ENCODE assay signal across 27 mouse cellular contexts in the genomic region with DNA sequence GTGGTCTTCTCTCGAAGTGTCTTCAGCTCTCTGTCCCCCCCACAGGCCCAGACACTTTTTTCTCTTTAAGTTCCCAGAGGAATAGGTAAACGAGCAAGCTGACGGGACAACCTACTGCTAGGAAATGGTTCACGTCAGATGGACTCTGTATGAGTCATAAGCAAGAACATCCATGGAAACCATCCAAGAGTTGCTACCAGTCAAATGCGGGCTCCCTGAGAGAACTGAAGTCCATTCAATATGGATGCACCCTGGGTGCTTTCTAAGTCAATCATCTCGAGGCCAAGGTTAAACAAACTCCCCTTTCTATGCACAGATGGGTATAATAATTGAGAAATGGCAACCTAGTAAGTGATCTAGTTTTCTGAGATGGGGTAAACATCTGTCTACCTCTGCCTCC. TPM values are rescaled to one million over a fixed set of nuclear protein-coding genes. Genes with fewer than 3 reads are reported as not detected.
A peak's percentile ranks its signal among the peaks of the same experiment; 100 is the strongest.
DNase-seq lines count a peak whose midpoint lies in the region; ATAC-seq and TF ChIP-seq lines count a peak whose summit lies in the region.
"Had no signal": no experiment of that assay in that cellular context is flagged by ENCODE, and none has a peak within 500 bp of the region (broad histone marks: within the 10 kb centered on the region; RNA-seq: fewer than 3 reads in every experiment).

No protein-coding gene starts in this region.

- no peaks in the 10 kb centered on the region for H3K27me3 ChIP-seq in liver, postnatal 0 days (ENCODE audit: insufficient read depth, low read length)
- no peaks in the 10 kb centered on the region for H3K27me3 ChIP-seq in CH12.LX (replicated peaks)
- H3K27me3 ChIP-seq in forebrain, embryonic 16.5 days (replicated peaks; ENCODE audit: control insufficient read depth, insufficient read depth, low read length): no peaks in the 10 kb centered on the region
- H3K27me3 ChIP-seq: forebrain, embryonic 13.5 days; heart, embryonic 13.5 days had no signal

- no peak overlapping the region for H3K4me3 ChIP-seq in liver, postnatal 0 days (ENCODE audit: low read depth, low read length)
- H3K4me3 ChIP-seq in CH12.LX (replicated peaks in 1 of 3; ENCODE audit: low read depth in 2 of 3, low read length in 2 of 3, poor library complexity in 1 of 3): no peak overlapping the region
- no peak overlapping the region for H3K4me3 ChIP-seq in forebrain, embryonic 16.5 days (replicated peaks; ENCODE audit: low read length)
- H3K4me3 ChIP-seq: forebrain, embryonic 10.5 days; forebrain, embryonic 13.5 days; heart, adult 2 months; heart, embryonic 10.5 days; heart, embryonic 13.5 days had no signal

- peaks cover 44% of the 10 kb centered on the region for H3K79me2 ChIP-seq in CH12.LX (replicated peaks; ENCODE audit: control insufficient read depth, extremely low read depth, insufficient read depth, poor library complexity, severe bottlenecking)

- TF ChIP-seq POLR2A in CH12.LX (IDR thresholded peaks at IDR 0.05; ENCODE audit: low read depth, low read length): no peak

- 79% methylated on average over 6 of the region's 6 CpGs for WGBS in liver, postnatal 0 days (ENCODE audit: insufficient replicate concordance)
- 83% methylated on average over 6 of the region's 6 CpGs for WGBS in forebrain, embryonic 16.5 days

- in situ Hi-C loops in CH12.LX (cut with MboI; ENCODE audit: low pct_ligation_motif_present, low pct_unique_long_range_greater_than_20kb, low sequenced_read_pairs): no loop called here

- peaks cover 98% of the 10 kb centered on the region for H3K36me3 ChIP-seq in liver, postnatal 0 days (replicated peaks; ENCODE audit: insufficient read depth, low read length)
- peaks cover 89 to 100% of the 10 kb centered on the region in 2 experiments for H3K36me3 ChIP-seq in CH12.LX (replicated peaks in 1 of 2; ENCODE audit: control insufficient read depth in 1 of 2, insufficient read depth in 1 of 2, low read length in 1 of 2)
- H3K36me3 ChIP-seq in forebrain, embryonic 16.5 days (ENCODE audit: control insufficient read depth, insufficient read depth): peaks cover 35% of the 10 kb centered on the region

- no peak for TF ChIP-seq EP300 in liver, postnatal 0 days (IDR thresholded peaks at IDR 0.05; ENCODE audit: low read depth)
- TF ChIP-seq EP300 in CH12.LX (IDR thresholded peaks at IDR 0.05; ENCODE audit: low read length): no peak

- no peak for TF ChIP-seq CTCF in liver, postnatal 0 days (IDR thresholded peaks at IDR 0.05; ENCODE audit: low read depth)
- no peak for TF ChIP-seq CTCF in CH12.LX (conservative IDR thresholded peaks at IDR 0.05 in 1 of 2, IDR thresholded peaks at IDR 0.05 in 1 of 2; ENCODE audit: low read depth in 2 of 2, low read length in 2 of 2)

- H3K9me3 ChIP-seq in liver, postnatal 0 days (ENCODE audit: low read length): no peaks in the 10 kb centered on the region
- no peaks in the 10 kb centered on the region for H3K9me3 ChIP-seq in CH12.LX (replicated peaks; ENCODE audit: low read length)
- no peaks in the 10 kb centered on the region for H3K9me3 ChIP-seq in forebrain, embryonic 16.5 days (ENCODE audit: control insufficient read depth, low read length)
- H3K9me3 ChIP-seq: forebrain, embryonic 10.5 days; forebrain, embryonic 13.5 days; heart, embryonic 10.5 days; heart, embryonic 13.5 days had no signal

- H3K4me2 ChIP-seq in liver, postnatal 0 days (ENCODE audit: low read depth, low read length): no peak overlapping the region
- H3K4me2 ChIP-seq in CH12.LX (ENCODE audit: insufficient read depth, low read depth, poor library complexity, severe bottlenecking): no peak overlapping the region
- no peak overlapping the region for H3K4me2 ChIP-seq in forebrain, embryonic 16.5 days (ENCODE audit: low read length)
- H3K4me2 ChIP-seq: forebrain, embryonic 13.5 days; heart, embryonic 13.5 days; hindbrain, embryonic 14.5 days had no signal

- no peak for TF ChIP-seq RAD21 in CH12.LX (IDR thresholded peaks at IDR 0.05; ENCODE audit: low read depth, low read length)

- no peak overlapping the region for H3K27ac ChIP-seq in liver, postnatal 0 days (ENCODE audit: low read depth)
- H3K27ac ChIP-seq in CH12.LX (ENCODE audit: insufficient read depth, low read depth): no peak overlapping the region
- no peak overlapping the region for H3K27ac ChIP-seq in forebrain, embryonic 16.5 days (ENCODE audit: low read length)
- H3K27ac ChIP-seq: forebrain, embryonic 10.5 days; forebrain, embryonic 13.5 days; heart, adult 2 months; heart, embryonic 10.5 days; heart, embryonic 13.5 days; hindbrain, embryonic 14.5 days; hindbrain, postnatal 0 days had no signal

- H3K9ac ChIP-seq in liver, postnatal 0 days (replicated peaks): no peak overlapping the region
- H3K9ac ChIP-seq in CH12.LX (ENCODE audit: insufficient read depth, low read depth): no peak overlapping the region
- H3K9ac ChIP-seq in forebrain, embryonic 16.5 days (replicated peaks; ENCODE audit: low read depth, low read length): no peak overlapping the region
- H3K9ac ChIP-seq: forebrain, embryonic 13.5 days; forebrain, postnatal 0 days; heart, embryonic 13.5 days; hindbrain, embryonic 14.5 days had no signal

- dilution Hi-C loops in CH12.LX (cut with MboI; ENCODE audit: extremely low pct_ligation_motif_present, extremely low pct_unique_long_range_greater_than_20kb, low sequenced_read_pairs): no loop called here

- peak; percentile 69; the same call in 1 of the 2 replicates for ATAC-seq in frontal cortex, adult (ENCODE audit: low TSS enrichment)
- ATAC-seq in liver, postnatal 0 days: peak; percentile 70
- ATAC-seq in forebrain, embryonic 16.5 days: no peak
- ATAC-seq: CD4-positive, CD25-positive, alpha-beta regulatory T cell, adult 4 months; forebrain, embryonic 13.5 days; forebrain, postnatal 0 days; hindbrain, postnatal 0 days; inflammation-experienced regulatory T-cells, adult 6 months; intestine, embryonic 16.5 days had no signal

- DNase-seq in frontal cortex, postnatal 25 days (ENCODE audit: low spot score in 2 of 2): no peak
- DNase-seq in liver, postnatal 0 days: no peak
- no peak for DNase-seq in liver
- no peak for DNase-seq in CH12.LX (ENCODE audit: extremely low read depth)
- peak; percentile 80 for DNase-seq in brain, adult 2 months (ENCODE audit: low read depth, low spot score)
- no peak for DNase-seq in left cerebral cortex, postnatal 4 days
- DNase-seq: adrenal gland, adult 8-10 months; adrenal gland, postnatal 25 days; cerebellum, adult 11 months; cerebellum, adult 9-11 months; forebrain, postnatal 0 days; gastrocnemius, postnatal 10 days; gastrocnemius, postnatal 36 days; heart, adult 2 months; heart, postnatal 14 days; heart, postnatal 4 days had no signal

- peaks cover 10% of the 10 kb centered on the region; the same call in 1 of the 2 replicates for H3K4me1 ChIP-seq in liver, postnatal 0 days (ENCODE audit: insufficient read depth)
- no peaks in the 10 kb centered on the region for H3K4me1 ChIP-seq in CH12.LX (ENCODE audit: control insufficient read depth in 1 of 2, insufficient read depth in 2 of 2)
- H3K4me1 ChIP-seq in forebrain, embryonic 16.5 days (replicated peaks; ENCODE audit: control insufficient read depth, insufficient read depth, low read length): no peaks in the 10 kb centered on the region
- H3K4me1 ChIP-seq: forebrain, embryonic 10.5 days; forebrain, embryonic 13.5 days; heart, embryonic 10.5 days had no signal

- intact Hi-C loops in left cerebral cortex, postnatal 4 days (cut with DNase I): no loop called here

TF ChIP-seq in CH12.LX, 34 proteins besides CTCF, POLR2A, EP300 and RAD21:
- TF ChIP-seq POLR2AphosphoS2 (IDR thresholded peaks at IDR 0.05; ENCODE audit: low read depth, low read length): 0 out of 2 replicates have a peak, but pooled peaks have one; percentile 35
- TF ChIP-seq MAZ (IDR thresholded peaks at IDR 0.05; ENCODE audit: low read depth, low read length): no peak

RNA-seq across cellular contexts. Expression of gene Csnk1d, which starts 17.8 kb away (rescaled TPM):
- 29.9 and 30.0 TPM in 2 replicates for polyA plus RNA-seq in liver, postnatal 0 days (2015; fragmentation: Nextera tagmentation; extraction: Ambion mirVana)
- 92.1 and 96.8 TPM in 2 replicates for total RNA-seq in CH12.LX (2012; rRNA removed)
- 77.7 and 77.8 TPM in 2 replicates for total RNA-seq in CH12.LX (2014; rRNA removed)
- 134 and 136 TPM in 2 replicates for polyA plus RNA-seq in CH12.LX (2012; ENCODE audit: insufficient read length, low read depth)
- 100 to 1,000 TPM; 137 to 141 TPM for total RNA-seq in left cerebral cortex, postnatal 4 days (2021)
- 146 and 149 TPM in 2 replicates for polyA plus RNA-seq in forebrain, embryonic 16.5 days (2015; fragmentation: Nextera tagmentation; extraction: Ambion mirVana)

RNA-seq across cellular contexts. Expression of gene Slc16a3, which starts 25.0 kb away (rescaled TPM):
- polyA plus RNA-seq in liver, postnatal 0 days (2015; fragmentation: Nextera tagmentation; extraction: Ambion mirVana): 9.9 and 13.9 TPM in 2 replicates
- 214 and 388 TPM in 2 replicates for total RNA-seq in CH12.LX (2012; rRNA removed)
- total RNA-seq in CH12.LX (2014; rRNA removed): 90.8 and 130 TPM in 2 replicates
- polyA plus RNA-seq in CH12.LX (2012; ENCODE audit: insufficient read length, low read depth): 9.7 and 11.1 TPM in 2 replicates
- 1 to 10 TPM; 1.4 to 3.6 TPM for total RNA-seq in left cerebral cortex, postnatal 4 days (2021)
- polyA plus RNA-seq in forebrain, embryonic 16.5 days (2015; fragmentation: Nextera tagmentation; extraction: Ambion mirVana): 7.7 and 9.5 TPM in 2 replicates

RNA-seq across cellular contexts. Expression of gene Ccdc57, which starts 40.6 kb away (rescaled TPM):
- polyA plus RNA-seq in liver, postnatal 0 days (2015; fragmentation: Nextera tagmentation; extraction: Ambion mirVana): 1.2 and 1.4 TPM in 2 replicates
- 4.6 and 5.4 TPM in 2 replicates for total RNA-seq in CH12.LX (2012; rRNA removed)
- 2.3 and 2.7 TPM in 2 replicates for total RNA-seq in CH12.LX (2014; rRNA removed)
- 6.0 and 6.2 TPM in 2 replicates for polyA plus RNA-seq in CH12.LX (2012; ENCODE audit: insufficient read length, low read depth)
- total RNA-seq in left cerebral cortex, postnatal 4 days (2021): 10 to 100 TPM; 11.7 to 13.7 TPM
- polyA plus RNA-seq in forebrain, embryonic 16.5 days (2015; fragmentation: Nextera tagmentation; extraction: Ambion mirVana): 7.3 and 8.8 TPM in 2 replicates
